Mouse (Mus musculus) lung, adult 2 months (tissue): ENCODE measurements around the gene Olfr76. TPM values are rescaled to one million over a fixed set of nuclear protein-coding genes. Genes with fewer than 3 reads are reported as not detected.

Source experiments
- polyA plus RNA-seq: library from polyadenylated mRNA; depleted of rRNA; stranded (reverse); fragments of >200 nt; gene quantifications from 2 replicates; pipeline ENCODE4 v1.2.3, GENCODE M21; 2012; rRNA removed

Gene Olfr76
- polyA plus RNA-seq, 1 experiment, result not detected

Other genes starting within 250 kb of the Olfr76 start
- not detected in 2 replicates for gene Olfr1419, start 248.1 kb downstream of the Olfr76 start, polyA plus RNA-seq
- not detected in 2 replicates for gene Olfr1420, start 236.6 kb downstream of the Olfr76 start, polyA plus RNA-seq
- gene Patl1, start 210.8 kb downstream of the Olfr76 start, polyA plus RNA-seq, result 12.6 and 15.9 TPM in 2 replicates
- gene Osbp, start 157.3 kb downstream of the Olfr76 start, polyA plus RNA-seq, result 14.0 and 23.4 TPM in 2 replicates
- gene Olfr1423, start 81.9 kb downstream of the Olfr76 start, polyA plus RNA-seq, result not detected in 2 replicates
- not detected in 2 replicates for gene Olfr1424, start 60.5 kb downstream of the Olfr76 start, polyA plus RNA-seq
- gene Olfr1425, start 45.5 kb downstream of the Olfr76 start, polyA plus RNA-seq, result not detected in 2 replicates
- gene Olfr1426, start 31.2 kb downstream of the Olfr76 start, polyA plus RNA-seq, result not detected in 2 replicates
- not detected in 2 replicates for gene Olfr1427, start 19.9 kb downstream of the Olfr76 start, polyA plus RNA-seq
- not detected in 2 replicates for gene Olfr1428, start 7.3 kb downstream of the Olfr76 start, polyA plus RNA-seq
- not detected in 2 replicates for gene Olfr1555-ps1, start 46.9 kb upstream of the Olfr76 start, polyA plus RNA-seq
- gene Olfr1431, start 77.4 kb upstream of the Olfr76 start, polyA plus RNA-seq, result not detected in 2 replicates
- not detected in 2 replicates for gene Olfr1432, start 109.4 kb upstream of the Olfr76 start, polyA plus RNA-seq
- not detected in 2 replicates for gene Olfr262, start 118.5 kb upstream of the Olfr76 start, polyA plus RNA-seq
- not detected in 2 replicates for gene Olfr235, start 137.8 kb upstream of the Olfr76 start, polyA plus RNA-seq
- not detected in 2 replicates for gene Olfr1434, start 156.7 kb upstream of the Olfr76 start, polyA plus RNA-seq
- not detected in 2 replicates for gene Olfr1436, start 175.9 kb upstream of the Olfr76 start, polyA plus RNA-seq
- not detected in 2 replicates for gene Olfr1437, start 201.9 kb upstream of the Olfr76 start, polyA plus RNA-seq
- not detected in 2 replicates for gene Olfr1438-ps1, start 212.7 kb upstream of the Olfr76 start, polyA plus RNA-seq